Mouse (Mus musculus): Measurements from ENCODE around the gene Tas2r138. TPM values are rescaled to one million over a fixed set of nuclear protein-coding genes. Genes with fewer than 3 reads are reported as not detected.

Gene Tas2r138
- total RNA-seq, 2 experiments from 2014 or later = not detected

Other genes with a start within 250 kb of the Tas2r138 start
- gene E330009J07Rik, start 177.2 kb downstream of the Tas2r138 start, total RNA-seq (2021) = 10 to 100 TPM; 41.4 to 46.0 TPM
- gene Wee2, start 174.2 kb downstream of the Tas2r138 start, total RNA-seq (2021) = not detected
- 10 to 100 TPM; 32.6 to 36.2 TPM for gene Ssbp1, start 142.0 kb downstream of the Tas2r138 start, total RNA-seq (2021)
- not detected for gene Tas2r137, start 122.1 kb downstream of the Tas2r138 start, total RNA-seq (2021)
- not detected for gene Tas2r108, start 119.8 kb downstream of the Tas2r138 start, total RNA-seq (2021)
- not detected for gene Prss37, start 93.8 kb downstream of the Tas2r138 start, total RNA-seq (2021)
- not detected for gene Olfr461, start 58.3 kb downstream of the Tas2r138 start, total RNA-seq (2021)
- gene Olfr460, start 43.8 kb downstream of the Tas2r138 start, total RNA-seq (2021) = not detected
- gene Clec5a, start 27.5 kb downstream of the Tas2r138 start, total RNA-seq (2021) = 1 to 10 TPM in 1 of 2 experiments, under 1 TPM in 1; 0.52 to 1.2 TPM
- gene Mgam, start 15.5 kb upstream of the Tas2r138 start, total RNA-seq (2021) = not detected